In genomic region chr13:37779251-37779667, GRCm38 (mm10) we compare ENCODE assay signal across 8 mouse cellular contexts. TPM values are rescaled to one million over a fixed set of nuclear protein-coding genes. Genes with fewer than 3 reads are reported as not detected.
DNase-seq lines count a peak whose midpoint lies in the region; ATAC-seq and TF ChIP-seq lines count a peak whose summit lies in the region.

No protein-coding gene starts in this region.

- DNase-seq in layer of hippocampus, adult 9-10 months (ENCODE audit: low spot score), result peak; percentile 12
- DNase-seq in layer of hippocampus, postnatal 36 days, result no peak
- peak; percentile 32 for DNase-seq in lung, postnatal 10 days
- DNase-seq in spleen, adult 2 months (ENCODE audit: low read depth in 1 of 2, low spot score in 2 of 2), result peak in 1 of 2 experiments; percentile 45
- no peak for DNase-seq in left cerebral cortex, postnatal 25 days (ENCODE audit: low spot score in 2 of 2)
- DNase-seq in frontal cortex, postnatal 25 days (ENCODE audit: low spot score in 2 of 2), result no peak

- peaks cover 15% of the 10 kb centered on the region; the same call in 1 of the 2 replicates for H3K4me1 ChIP-seq in embryonic facial prominence, embryonic 13.5 days
- peaks cover 10% of the 10 kb centered on the region for H3K4me1 ChIP-seq in hindbrain, embryonic 16.5 days (ENCODE audit: control insufficient read depth, insufficient read depth, low read depth, low read length)
- peaks cover 6% of the 10 kb centered on the region; the same call in 1 of the 2 replicates for H3K4me1 ChIP-seq in spleen, adult 2 months (ENCODE audit: control insufficient read depth, insufficient read depth, insufficient read length)

- H3K4me3 ChIP-seq in embryonic facial prominence, embryonic 13.5 days, result peak overlapping the region; percentile 64
- peak overlapping the region; percentile 70 for H3K4me3 ChIP-seq in hindbrain, embryonic 16.5 days (ENCODE audit: low read length)
- H3K4me3 ChIP-seq in spleen, adult 2 months (ENCODE audit: extremely low read depth, insufficient read depth, insufficient read length), result peak overlapping the region; percentile 63

- TF ChIP-seq CTCF in spleen, adult 2 months (IDR thresholded peaks at IDR 0.05; ENCODE audit: extremely low read depth, insufficient read depth, insufficient read length, insufficient replicate concordance), result no peak

- 3% methylated on average over 9 of the region's 9 CpGs for WGBS in embryonic facial prominence, embryonic 13.5 days
- WGBS in hindbrain, embryonic 16.5 days, result 3% methylated on average over 9 of the region's 9 CpGs
- 5% methylated on average over 9 of the region's 9 CpGs for WGBS in spleen, adult 2 months

- no peaks in the 10 kb centered on the region for H3K9me3 ChIP-seq in embryonic facial prominence, embryonic 13.5 days
- no peaks in the 10 kb centered on the region for H3K9me3 ChIP-seq in hindbrain, embryonic 16.5 days (ENCODE audit: control insufficient read depth, low read length)

- TF ChIP-seq POLR2A in spleen, adult 2 months (IDR thresholded peaks at IDR 0.05; ENCODE audit: low read depth, low read length), result no peak

- H3K9ac ChIP-seq in embryonic facial prominence, embryonic 13.5 days, result peak overlapping the region; percentile 78; the same call in 1 of the 2 replicates
- H3K9ac ChIP-seq in hindbrain, embryonic 16.5 days (ENCODE audit: low read depth, low read length), result peak overlapping the region; percentile 69

- no peak for ATAC-seq in embryonic facial prominence, embryonic 13.5 days (ENCODE audit: insufficient number of reproducible peaks, insufficient read depth, low FRiP score, low TSS enrichment, low read depth)
- ATAC-seq in hindbrain, embryonic 16.5 days, result peak; percentile 65

- intact Hi-C loops in left cerebral cortex, postnatal 25 days (cut with DNase I), result no loop called here

- no peak overlapping the region for H3K27ac ChIP-seq in embryonic facial prominence, embryonic 13.5 days
- peak overlapping the region; percentile 3; the same call in 1 of the 2 replicates for H3K27ac ChIP-seq in hindbrain, embryonic 16.5 days (ENCODE audit: low read depth, low read length)
- peak overlapping the region; percentile 43; the same call in 1 of the 2 replicates for H3K27ac ChIP-seq in spleen, adult 2 months (ENCODE audit: insufficient read depth, low read length)

- peaks cover 17% of the 10 kb centered on the region for H3K27me3 ChIP-seq in embryonic facial prominence, embryonic 13.5 days
- no peaks in the 10 kb centered on the region; the same call in 1 of the 2 replicates for H3K27me3 ChIP-seq in hindbrain, embryonic 16.5 days (replicated peaks; ENCODE audit: control insufficient read depth, insufficient read depth, low read length)
- no peaks in the 10 kb centered on the region; the same call in 1 of the 2 replicates for H3K27me3 ChIP-seq in spleen, adult 2 months (ENCODE audit: control insufficient read depth, insufficient read depth, low read length)

- no peaks in the 10 kb centered on the region for H3K36me3 ChIP-seq in embryonic facial prominence, embryonic 13.5 days
- H3K36me3 ChIP-seq in hindbrain, embryonic 16.5 days (ENCODE audit: control insufficient read depth, insufficient read depth, low read length), result no peaks in the 10 kb centered on the region
- H3K36me3 ChIP-seq in spleen, adult 2 months (ENCODE audit: control insufficient read depth, insufficient read depth, low read length), result no peaks in the 10 kb centered on the region

- H3K4me2 ChIP-seq in embryonic facial prominence, embryonic 13.5 days, result peak overlapping the region; percentile 100
- H3K4me2 ChIP-seq in hindbrain, embryonic 16.5 days (ENCODE audit: low read length), result peak overlapping the region; percentile 100

RNA-seq across cellular contexts. Expression of gene Rreb1, which starts 1.1 kb away (rescaled TPM):
- 10 to 100 TPM; 63.5 to 79.8 TPM for total RNA-seq in layer of hippocampus, postnatal 36 days (2021)
- polyA plus RNA-seq in embryonic facial prominence, embryonic 13.5 days (2015; fragmentation: Nextera tagmentation; extraction: Ambion mirVana), result 13.2 and 15.0 TPM in 2 replicates
- polyA plus RNA-seq in hindbrain, embryonic 16.5 days (2015; fragmentation: Nextera tagmentation; extraction: Ambion mirVana), result 2.0 and 3.9 TPM in 2 replicates
- 15.5 and 20.2 TPM in 2 replicates for polyA plus RNA-seq in spleen, adult 2 months (2012; rRNA removed)
- total RNA-seq in left cerebral cortex, postnatal 25 days (2021), result 10 to 100 TPM; 29.4 to 30.1 TPM

Comparison
In these comparisons a context has a peak if more than half of its experiments do, and no peak if none do; other contexts are left out.
1. DNase-seq: peak in layer of hippocampus, adult 9-10 months (single experiment) and lung, postnatal 10 days (single experiment); none in layer of hippocampus, postnatal 36 days (0 of 2), left cerebral cortex, postnatal 25 days (0 of 2) and frontal cortex, postnatal 25 days (0 of 2).
2. Peak in every context shown above with its lines, with median percentiles within 50 percentile points of each other: H3K4me3 ChIP-seq.